Mouse (Mus musculus): ENCODE measurements around the gene Bcat1. TPM values are rescaled to one million over a fixed set of nuclear protein-coding genes. Genes with fewer than 3 reads are reported as not detected.

The Bcat1 gene
- total RNA-seq, 4 experiments from 2014 or later, result 100 to 112 (median 107) TPM

DNA sequence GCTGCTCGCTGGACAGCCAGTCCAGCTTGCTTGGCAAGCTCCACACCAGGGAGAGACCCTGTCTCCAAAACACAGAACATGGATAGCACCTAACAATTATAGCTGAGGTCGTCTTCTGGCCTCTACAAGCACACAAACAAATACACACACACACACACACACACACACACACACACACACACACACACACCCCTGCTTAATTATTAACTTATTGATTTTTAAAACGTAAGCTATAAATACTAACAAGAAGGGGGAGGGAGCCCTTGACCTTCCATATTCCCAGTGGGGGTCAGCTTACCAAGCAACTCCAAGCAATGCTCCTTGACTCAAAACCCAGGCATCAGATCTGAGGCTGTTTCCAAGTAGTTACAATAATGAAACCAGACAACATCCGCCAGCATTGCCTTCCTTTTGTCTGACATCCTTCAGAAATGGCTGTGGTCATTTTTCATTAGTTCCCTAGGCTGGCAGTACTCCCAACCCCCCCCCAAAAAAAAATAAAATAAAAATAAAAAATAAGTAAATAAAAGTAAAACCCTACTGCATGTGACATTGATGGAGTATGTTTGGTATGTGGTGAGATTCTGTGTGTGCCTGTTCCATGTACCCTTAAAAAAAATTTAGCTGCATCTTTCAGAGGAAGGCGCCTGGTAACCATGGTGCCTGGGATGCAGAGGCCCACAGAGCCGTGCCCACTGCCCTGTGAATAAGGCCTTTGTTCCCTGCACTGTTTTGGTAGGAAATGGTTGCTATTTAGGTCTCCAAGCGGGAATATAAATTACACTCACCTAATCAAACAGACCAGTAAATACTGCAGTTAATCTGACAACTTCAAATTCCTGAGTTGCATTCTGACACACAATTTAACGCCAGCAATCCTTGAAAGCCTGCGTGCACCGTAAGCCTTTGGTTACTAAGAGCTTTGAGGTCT is 131.3 kb downstream of the Bcat1 start:
- no peak for DNase-seq (ENCODE audit: low spot score in 2 of 2)

Other genes starting within 250 kb of the Bcat1 start
- gene Lrmp, start 39.5 kb upstream of the Bcat1 start, total RNA-seq (2022), result 10 to 100 TPM in 2 of 4 experiments, 1 to 10 TPM in 2; 4.2 to 14.8 (median 9.0) TPM
- gene Casc1, start 134.8 kb upstream of the Bcat1 start, total RNA-seq (2022), result 1 to 10 TPM; 1.3 to 2.3 (median 2.0) TPM
- 10 to 100 TPM; 22.7 to 25.6 (median 23.3) TPM for gene Etfrf1, start 134.9 kb upstream of the Bcat1 start, total RNA-seq (2022)
- 10 to 100 TPM; 66.0 to 82.4 (median 74.5) TPM for gene Kras, start 174.1 kb upstream of the Bcat1 start, total RNA-seq (2022)